ENCODE assay signal across 11 mouse cellular contexts in genomic region chr15:100307438-100308096, GRCm38 (mm10). TPM values are rescaled to one million over a fixed set of nuclear protein-coding genes. Genes with fewer than 3 reads are reported as not detected.
DNase-seq lines count a peak whose midpoint lies in the region; ATAC-seq and TF ChIP-seq lines count a peak whose summit lies in the region.
"Not testable (repeated sequence)": the region's sequence is repeated elsewhere in the genome, so short reads cannot be mapped to it uniquely, and the experiment has no call there.
"Had no signal": no experiment of that assay in that cellular context is flagged by ENCODE, and none has a peak within 500 bp of the region (broad histone marks: within the 10 kb centered on the region; RNA-seq: fewer than 3 reads in every experiment).

No protein-coding gene starts in this region.

- peak; percentile 92 for DNase-seq in MEL (ENCODE audit: low read depth, low spot score)
- DNase-seq in heart, postnatal 36 days = peak; percentile 26 to 32
- DNase-seq in kidney, postnatal 0 days (ENCODE audit: low spot score) = peak; percentile 83
- DNase-seq in naive thymus-derived CD4-positive, alpha-beta T cell, adult 2 months (ENCODE audit: low read depth) = peak; percentile 78
- DNase-seq in thymus, postnatal 0 days (ENCODE audit: low spot score) = peak; percentile 48

- peak; percentile 21 for TF ChIP-seq RAD21 in MEL (IDR thresholded peaks at IDR 0.05; ENCODE audit: low read depth, low read length)

- ATAC-seq in cerebellum, adult (ENCODE audit: insufficient number of reproducible peaks, low FRiP score, low TSS enrichment) = 0 out of 2 replicates have a peak, but pooled peaks have one; percentile 17
- peak; percentile 41; the same call in 1 of the 2 replicates for ATAC-seq in embryonic facial prominence, embryonic 12.5 days (ENCODE audit: insufficient number of reproducible peaks, insufficient read depth, low FRiP score, low TSS enrichment)
- not testable (repeated sequence) for ATAC-seq in kidney, postnatal 0 days (replicated peaks; ENCODE audit: low FRiP score, low read depth)
- peak; percentile 30; the same call in 1 of the 2 replicates for ATAC-seq in liver, embryonic 16.5 days (ENCODE audit: low read depth)

- H3K9me3 ChIP-seq in MEL (replicated peaks; ENCODE audit: insufficient read depth, low read length); embryonic facial prominence, embryonic 12.5 days; kidney, postnatal 0 days (replicated peaks; ENCODE audit: low read length); liver, embryonic 16.5 days (replicated peaks; ENCODE audit: control insufficient read depth, low read length): not testable (repeated sequence)

- H3K4me1 ChIP-seq in MEL (ENCODE audit: control insufficient read depth in 1 of 2, insufficient read depth in 2 of 2, low read length in 2 of 2) = peaks cover 18 to 22% of the 10 kb centered on the region in 2 experiments
- not testable (repeated sequence) for H3K4me1 ChIP-seq in embryonic facial prominence, embryonic 12.5 days; kidney, postnatal 0 days (replicated peaks; ENCODE audit: insufficient read depth, low read length)
- H3K4me1 ChIP-seq in liver, embryonic 16.5 days (ENCODE audit: control insufficient read depth, low read depth, low read length) = peaks cover 26% of the 10 kb centered on the region

- TF ChIP-seq CTCF in MEL (IDR thresholded peaks at IDR 0.05 in 2 of 3, conservative IDR thresholded peaks at IDR 0.05 in 1 of 3; ENCODE audit: control insufficient read depth in 1 of 3, insufficient read depth in 1 of 3, low read depth in 2 of 3, low read length in 3 of 3, poor library complexity in 1 of 3, severe bottlenecking in 1 of 3) = peak; percentile 27 to 64 (median 52); a peak in 5 of 6 replicates
- TF ChIP-seq CTCF in kidney, postnatal 0 days (IDR thresholded peaks at IDR 0.05; ENCODE audit: low read depth) = peak; percentile 65

- not testable (repeated sequence) for TF ChIP-seq POLR2A in MEL (IDR thresholded peaks at IDR 0.05; ENCODE audit: control insufficient read depth in 1 of 2, insufficient read depth in 1 of 2, low read depth in 1 of 2, low read length in 2 of 2, poor library complexity in 1 of 2)

- not testable (repeated sequence) for H3K27me3 ChIP-seq in MEL (ENCODE audit: control insufficient read depth in 1 of 2, insufficient read depth in 2 of 2, low read length in 2 of 2); embryonic facial prominence, embryonic 12.5 days; kidney, postnatal 0 days (ENCODE audit: insufficient read depth, low read length); liver, embryonic 16.5 days (ENCODE audit: control insufficient read depth, insufficient read depth, low read depth, low read length)

- not testable (repeated sequence) for H3K9ac ChIP-seq in MEL (ENCODE audit: control insufficient read depth, low read depth, low read length, poor library complexity, severe bottlenecking); embryonic facial prominence, embryonic 12.5 days; kidney, postnatal 0 days (ENCODE audit: low read depth, low read length); liver, embryonic 16.5 days (ENCODE audit: low read depth, low read length)

- peaks cover 3 to 21% of the 10 kb centered on the region in 2 experiments for H3K36me3 ChIP-seq in MEL (ENCODE audit: control insufficient read depth in 1 of 2, insufficient read depth in 2 of 2, low read length in 2 of 2)
- H3K36me3 ChIP-seq in embryonic facial prominence, embryonic 12.5 days; kidney, postnatal 0 days (ENCODE audit: insufficient read depth, low read length); liver, embryonic 16.5 days (ENCODE audit: control insufficient read depth, insufficient read depth): not testable (repeated sequence)

- TF ChIP-seq EP300 in MEL (IDR thresholded peaks at IDR 0.05; ENCODE audit: low read depth in 1 of 2, low read length in 2 of 2) = not testable (repeated sequence)

- H3K4me2 ChIP-seq in embryonic facial prominence, embryonic 12.5 days (replicated peaks); kidney, postnatal 0 days (ENCODE audit: low read length): not testable (repeated sequence)
- 0 out of 2 replicates have a peak overlapping the region, but pooled peaks have one; percentile 17 for H3K4me2 ChIP-seq in liver, embryonic 16.5 days (ENCODE audit: low read depth, low read length)

- WGBS in embryonic facial prominence, embryonic 12.5 days = 46% methylated on average over 11 of the region's 11 CpGs
- 36% methylated on average over 8 of the region's 11 CpGs for WGBS in kidney, postnatal 0 days
- 18% methylated on average over 11 of the region's 11 CpGs for WGBS in liver, embryonic 16.5 days (ENCODE audit: insufficient replicate concordance)

- intact Hi-C loops in heart, postnatal 36 days (cut with DNase I) = not testable (repeated sequence)

- H3K79me2 ChIP-seq in MEL (ENCODE audit: control insufficient read depth, insufficient read depth, low read length, poor library complexity) = not testable (repeated sequence)

- H3K4me3 ChIP-seq in MEL (ENCODE audit: control insufficient read depth in 1 of 2, insufficient read depth in 1 of 2, low read depth in 2 of 2, low read length in 2 of 2) = 0 out of 4 replicates have a peak overlapping the region, but pooled peaks of 1 of the 2 experiments have one; percentile 14
- H3K4me3 ChIP-seq in embryonic facial prominence, embryonic 12.5 days; kidney, postnatal 0 days (replicated peaks; ENCODE audit: low read depth, low read length); liver, embryonic 16.5 days (ENCODE audit: low read depth, low read length): not testable (repeated sequence)

- not testable (repeated sequence) for H3K27ac ChIP-seq in MEL (ENCODE audit: control insufficient read depth, low read depth, low read length); embryonic facial prominence, embryonic 12.5 days; kidney, postnatal 0 days; liver, embryonic 16.5 days (ENCODE audit: low read length)

RNA-seq across cellular contexts. Expression of gene Mettl7a1, which starts 3.6 kb away (rescaled TPM):
- total RNA-seq in MEL (2012; rRNA removed) = 17.3 and 28.9 TPM in 2 replicates
- 10 to 100 TPM in 1 of 2 experiments, not detected in 1; 34.4 TPM for polyA plus RNA-seq in MEL (2012; ENCODE audit: insufficient read depth in 1 of 2, insufficient read length in 2 of 2, low read depth in 1 of 2, low replicate concordance in 2 of 2, missing spikeins in 1 of 2)
- 5.0 and 5.1 TPM in 2 replicates for polyA plus RNA-seq in embryonic facial prominence, embryonic 12.5 days (2016; fragmentation: Nextera tagmentation; extraction: Ambion mirVana)
- 10 to 100 TPM; 46.3 to 62.3 TPM for total RNA-seq in heart, postnatal 36 days (2021)
- 14.3 and 15.0 TPM in 2 replicates for polyA plus RNA-seq in kidney, postnatal 0 days (2015; fragmentation: Nextera tagmentation; extraction: Ambion mirVana)
- polyA plus RNA-seq in liver, embryonic 16.5 days (2015; fragmentation: Nextera tagmentation; extraction: Ambion mirVana) = 12.6 and 13.5 TPM in 2 replicates
- 4.4 and 6.4 TPM in 2 replicates for polyA plus RNA-seq in thymus, postnatal 0 days (2015; fragmentation: Nextera tagmentation; extraction: Ambion mirVana)

RNA-seq across cellular contexts. Expression of gene Tmprss12, which starts 26.9 kb away (rescaled TPM):
- not detected in 2 replicates for total RNA-seq in MEL (2012; rRNA removed)
- not detected for polyA plus RNA-seq in MEL (2012; ENCODE audit: insufficient read depth in 1 of 2, insufficient read length in 2 of 2, low read depth in 1 of 2, low replicate concordance in 2 of 2, missing spikeins in 1 of 2)
- not detected in 2 replicates for polyA plus RNA-seq in embryonic facial prominence, embryonic 12.5 days (2016; fragmentation: Nextera tagmentation; extraction: Ambion mirVana)
- not detected for total RNA-seq in heart, postnatal 36 days (2021)
- polyA plus RNA-seq in kidney, postnatal 0 days (2015; fragmentation: Nextera tagmentation; extraction: Ambion mirVana) = not detected in 2 replicates
- not detected in 2 replicates for polyA plus RNA-seq in liver, embryonic 16.5 days (2015; fragmentation: Nextera tagmentation; extraction: Ambion mirVana)
- polyA plus RNA-seq in thymus, postnatal 0 days (2015; fragmentation: Nextera tagmentation; extraction: Ambion mirVana) = not detected in 2 replicates
- total RNA-seq: layer of hippocampus, adult 18-20 months had no signal
- polyA plus RNA-seq: gonadal fat pad, adult 2 months; liver, embryonic 11.5 days had no signal

RNA-seq across cellular contexts. Expression of gene Mettl7a3, which starts 27.2 kb away (rescaled TPM):
- total RNA-seq in MEL (2012; rRNA removed) = 0.12 and 0.13 TPM in 2 replicates
- under 1 TPM in 1 of 2 experiments, not detected in 1; 0.70 TPM for polyA plus RNA-seq in MEL (2012; ENCODE audit: insufficient read depth in 1 of 2, insufficient read length in 2 of 2, low read depth in 1 of 2, low replicate concordance in 2 of 2, missing spikeins in 1 of 2)
- polyA plus RNA-seq in embryonic facial prominence, embryonic 12.5 days (2016; fragmentation: Nextera tagmentation; extraction: Ambion mirVana) = 0.28 and 0.57 TPM in 2 replicates
- not detected for total RNA-seq in heart, postnatal 36 days (2021)
- 0.23 and 0.41 TPM in 2 replicates for polyA plus RNA-seq in kidney, postnatal 0 days (2015; fragmentation: Nextera tagmentation; extraction: Ambion mirVana)
- polyA plus RNA-seq in liver, embryonic 16.5 days (2015; fragmentation: Nextera tagmentation; extraction: Ambion mirVana) = not detected in 2 replicates
- 0.13 TPM in 1 of 2 replicates, not detected in the other for polyA plus RNA-seq in thymus, postnatal 0 days (2015; fragmentation: Nextera tagmentation; extraction: Ambion mirVana)
- polyA plus RNA-seq: liver, embryonic 11.5 days had no signal

RNA-seq across cellular contexts. Expression of gene Methig1, which starts 45.4 kb away (rescaled TPM):
- not detected in 2 replicates for total RNA-seq in MEL (2012; rRNA removed)
- not detected for polyA plus RNA-seq in MEL (2012; ENCODE audit: insufficient read depth in 1 of 2, insufficient read length in 2 of 2, low read depth in 1 of 2, low replicate concordance in 2 of 2, missing spikeins in 1 of 2)
- 0.26 TPM in 1 of 2 replicates, not detected in the other for polyA plus RNA-seq in embryonic facial prominence, embryonic 12.5 days (2016; fragmentation: Nextera tagmentation; extraction: Ambion mirVana)
- total RNA-seq in heart, postnatal 36 days (2021) = not detected
- polyA plus RNA-seq in kidney, postnatal 0 days (2015; fragmentation: Nextera tagmentation; extraction: Ambion mirVana) = 1.9 and 2.0 TPM in 2 replicates
- 0.08 and 0.13 TPM in 2 replicates for polyA plus RNA-seq in liver, embryonic 16.5 days (2015; fragmentation: Nextera tagmentation; extraction: Ambion mirVana)
- 0.18 TPM in 1 of 2 replicates, not detected in the other for polyA plus RNA-seq in thymus, postnatal 0 days (2015; fragmentation: Nextera tagmentation; extraction: Ambion mirVana)
- total RNA-seq: layer of hippocampus, adult 18-20 months had no signal
- polyA plus RNA-seq: liver, embryonic 11.5 days had no signal

RNA-seq across cellular contexts. Expression of gene Mettl7a2, which starts 45.4 kb away (rescaled TPM):
- not detected in 2 replicates for total RNA-seq in MEL (2012; rRNA removed)
- not detected for polyA plus RNA-seq in MEL (2012; ENCODE audit: insufficient read depth in 1 of 2, insufficient read length in 2 of 2, low read depth in 1 of 2, low replicate concordance in 2 of 2, missing spikeins in 1 of 2)
- not detected in 2 replicates for polyA plus RNA-seq in embryonic facial prominence, embryonic 12.5 days (2016; fragmentation: Nextera tagmentation; extraction: Ambion mirVana)
- total RNA-seq in heart, postnatal 36 days (2021) = 1 to 10 TPM in 1 of 2 experiments, under 1 TPM in 1; 0.89 to 1.0 TPM
- polyA plus RNA-seq in kidney, postnatal 0 days (2015; fragmentation: Nextera tagmentation; extraction: Ambion mirVana) = 1.8 and 2.8 TPM in 2 replicates
- not detected in 2 replicates for polyA plus RNA-seq in liver, embryonic 16.5 days (2015; fragmentation: Nextera tagmentation; extraction: Ambion mirVana)
- polyA plus RNA-seq in thymus, postnatal 0 days (2015; fragmentation: Nextera tagmentation; extraction: Ambion mirVana) = not detected in 2 replicates
- polyA plus RNA-seq: liver, embryonic 11.5 days had no signal

Comparison
In these comparisons a context has a peak if more than half of its experiments do, and no peak if none do; other contexts are left out.
1. DNase-seq: peak in every context shown above with its lines; median percentile 92 in MEL; 83 in kidney, postnatal 0 days; 78 in naive thymus-derived CD4-positive, alpha-beta T cell, adult 2 months; 48 in thymus, postnatal 0 days; 29 in heart, postnatal 36 days.